Mouse (Mus musculus) heart, adult 9 months (tissue): ENCODE results near the gene Abr.

Experiments
- DNase-seq, 2 experiments: peaks; one replicate each; pipeline ENCODE4 v3.0.0; 2022; ENCODE audit warnings: low spot score in 2 of 2

Gene Abr

GRCm38 (mm10) chr11:76458730-76459129 lies 163.4 kb downstream of the Abr start:
- DNase-seq, result no peak

- no peak for DNase-seq
Observed at GRCm38 (mm10) chr11:76456897-76457296, 165.2 kb downstream of the Abr start.

- peak; percentile 63 to 79 for DNase-seq
Observed at GRCm38 (mm10) chr11:76456233-76456632, 165.9 kb downstream of the Abr start.

GRCm38 (mm10) chr11:76454492-76454891 lies 167.6 kb downstream of the Abr start:
- DNase-seq, result peak in 1 of 2 experiments; percentile 65

GRCm38 (mm10) chr11:76450202-76450561 lies 171.9 kb downstream of the Abr start:
- DNase-seq, result no peak

- DNase-seq, result peak in 1 of 2 experiments; percentile 53
Observed at GRCm38 (mm10) chr11:76449520-76450201, 172.5 kb downstream of the Abr start.

- no peak for DNase-seq
Observed at GRCm38 (mm10) chr11:76446251-76446650, 175.9 kb downstream of the Abr start.

GRCm38 (mm10) chr11:76445459-76445858 lies 176.7 kb downstream of the Abr start:
- DNase-seq, result no peak

- DNase-seq, result no peak
Observed at GRCm38 (mm10) chr11:76439666-76440065, 182.4 kb downstream of the Abr start.

- DNase-seq, result peak; percentile 71 to 76
Observed at GRCm38 (mm10) chr11:76436864-76437437, 185.2 kb downstream of the Abr start.

GRCm38 (mm10) chr11:76436009-76436408 lies 186.1 kb downstream of the Abr start:
- peak in 1 of 2 experiments; percentile 27 for DNase-seq

GRCm38 (mm10) chr11:76429966-76430631 lies 192.0 kb downstream of the Abr start:
- DNase-seq, result no peak

GRCm38 (mm10) chr11:76429556-76429955 lies 192.6 kb downstream of the Abr start:
- DNase-seq, result no peak

GRCm38 (mm10) chr11:76429046-76429445 lies 193.1 kb downstream of the Abr start:
- DNase-seq, result no peak

GRCm38 (mm10) chr11:76427781-76428180 lies 194.3 kb downstream of the Abr start:
- DNase-seq, result peak; percentile 41 to 50

GRCm38 (mm10) chr11:76425749-76426148 lies 196.4 kb downstream of the Abr start:
- no peak for DNase-seq

- DNase-seq, result no peak
Observed at GRCm38 (mm10) chr11:76420896-76421295, 201.2 kb downstream of the Abr start.

GRCm38 (mm10) chr11:76419179-76419578 lies 202.9 kb downstream of the Abr start:
- DNase-seq, result no peak

- DNase-seq, result peak in 1 of 2 experiments; percentile 35
Observed at GRCm38 (mm10) chr11:76418423-76418822, 203.7 kb downstream of the Abr start.

GRCm38 (mm10) chr11:76415985-76416384 lies 206.1 kb downstream of the Abr start:
- DNase-seq, result no peak

- DNase-seq, result no peak
Observed at GRCm38 (mm10) chr11:76415001-76415400, 207.1 kb downstream of the Abr start.

GRCm38 (mm10) chr11:76413202-76413601 lies 208.9 kb downstream of the Abr start:
- no peak for DNase-seq

- peak in 1 of 2 experiments; percentile 29 for DNase-seq
Observed at GRCm38 (mm10) chr11:76410826-76411225, 211.3 kb downstream of the Abr start.
